Mouse (Mus musculus): ENCODE data around the gene Cldn18.

Gene Cldn18

GRCm38 (mm10) chr9:99685061-99685521 lies 32.0 kb downstream of the Cldn18 start:
- DNase-seq (ENCODE audit: low spot score in 2 of 2) = no peak

- DNase-seq (ENCODE audit: low spot score in 2 of 2) = no peak
Measured at GRCm38 (mm10) chr9:99681980-99682570, 35.0 kb downstream of the Cldn18 start.

- DNase-seq (ENCODE audit: low spot score in 2 of 2) = no peak
Measured at GRCm38 (mm10) chr9:99675714-99676113, 41.4 kb downstream of the Cldn18 start.

- DNase-seq (ENCODE audit: low spot score in 2 of 2) = no peak
Measured at GRCm38 (mm10) chr9:99671603-99672002, 45.5 kb downstream of the Cldn18 start.

GRCm38 (mm10) chr9:99667596-99667995 lies 49.5 kb downstream of the Cldn18 start:
- DNase-seq (ENCODE audit: low spot score in 2 of 2) = peak in 1 of 2 experiments; percentile 70

- no peak for DNase-seq (ENCODE audit: low spot score in 2 of 2)
Measured at GRCm38 (mm10) chr9:99662887-99663286, 54.2 kb downstream of the Cldn18 start.

GRCm38 (mm10) chr9:99662406-99662805 lies 54.7 kb downstream of the Cldn18 start:
- DNase-seq (ENCODE audit: low spot score in 2 of 2) = peak; percentile 47 to 60

GRCm38 (mm10) chr9:99661606-99662166 lies 55.4 kb downstream of the Cldn18 start:
- peak; percentile 28 to 57 for DNase-seq (ENCODE audit: low spot score in 2 of 2)

- DNase-seq (ENCODE audit: low spot score in 2 of 2) = no peak
Measured at GRCm38 (mm10) chr9:99660756-99661155, 56.3 kb downstream of the Cldn18 start.

- DNase-seq (ENCODE audit: low spot score in 2 of 2) = peak in 1 of 2 experiments; percentile 31
Measured at GRCm38 (mm10) chr9:99646102-99646501, 71.0 kb downstream of the Cldn18 start.

GRCm38 (mm10) chr9:99645416-99645815 lies 71.7 kb downstream of the Cldn18 start:
- no peak for DNase-seq (ENCODE audit: low spot score in 2 of 2)

GRCm38 (mm10) chr9:99639957-99640356 lies 77.1 kb downstream of the Cldn18 start:
- DNase-seq (ENCODE audit: low spot score in 2 of 2) = peak in 1 of 2 experiments; percentile 49

Measured in urinary bladder, postnatal 36 days (tissue).